Mouse (Mus musculus) granulocyte monocyte progenitor cell, adult 5-6 weeks (primary cell): Measurements from ENCODE around the gene Pard3. TPM values are rescaled to one million over a fixed set of nuclear protein-coding genes. Genes with fewer than 3 reads are reported as not detected.

ENCODE experiments used
- ATAC-seq: replicated peaks from 2 replicates; pipeline ENCODE4 v1.8.0; 2016; ENCODE audit warnings: mild to moderate bottlenecking, moderate TSS enrichment, inconsistent platforms; ENCODE audit not compliant: poor library complexity, severe bottlenecking
- total RNA-seq, 2 experiments: library from RNA; stranded (forward) in 1 of 2; stranded (reverse) in 1 of 2; fragments of 200-712, 200-1000 nt in 1 of 2; fragments of >200 nt in 1 of 2; fragmentation: Nextera tagmentation in 1 of 2; gene quantifications; 2 replicates each; pipeline ENCODE4 v1.2.3; 2014 to 2017

Gene Pard3
- total RNA-seq, 2 experiments from 2014 or later, result not detected

- no peak for ATAC-seq
Observed at GRCm38 (mm10) chr8:127450954-127451668, 387.4 kb downstream of the Pard3 start.

- ATAC-seq, result no peak
Observed at GRCm38 (mm10) chr8:127452364-127452763, 388.7 kb downstream of the Pard3 start.

GRCm38 (mm10) chr8:127457901-127458300, 394.2 kb downstream of the Pard3 start:
- ATAC-seq, result no peak

GRCm38 (mm10) chr8:127461173-127461572, 397.5 kb downstream of the Pard3 start:
- no peak for ATAC-seq

- ATAC-seq, result no peak
Observed at GRCm38 (mm10) chr8:127462378-127462935, 398.8 kb downstream of the Pard3 start.

- no peak for ATAC-seq
Observed at GRCm38 (mm10) chr8:127464300-127464699, 400.6 kb downstream of the Pard3 start.

GRCm38 (mm10) chr8:127472204-127472603, 408.5 kb downstream of the Pard3 start:
- no peak for ATAC-seq

GRCm38 (mm10) chr8:127480003-127480402, 416.3 kb downstream of the Pard3 start:
- ATAC-seq, result no peak

- ATAC-seq, result no peak
Observed at GRCm38 (mm10) chr8:127485618-127486017, 421.9 kb downstream of the Pard3 start.

GRCm38 (mm10) chr8:127491963-127492362, 428.3 kb downstream of the Pard3 start:
- ATAC-seq, result no peak

- ATAC-seq, result 0 out of 2 replicates have a peak, but pooled peaks have one; percentile 21
Observed at GRCm38 (mm10) chr8:127495226-127495780, 431.6 kb downstream of the Pard3 start.

- ATAC-seq, result no peak
Observed at GRCm38 (mm10) chr8:127498997-127499719, 435.5 kb downstream of the Pard3 start.

GRCm38 (mm10) chr8:127499720-127500114, 436.0 kb downstream of the Pard3 start:
- peak; percentile 42 for ATAC-seq

GRCm38 (mm10) chr8:127500206-127500605, 436.5 kb downstream of the Pard3 start:
- ATAC-seq, result peak; percentile 87

- ATAC-seq, result 0 out of 2 replicates have a peak, but pooled peaks have one; percentile 14
Observed at GRCm38 (mm10) chr8:127501756-127502155, 438.1 kb downstream of the Pard3 start.

GRCm38 (mm10) chr8:127505286-127505685, 441.6 kb downstream of the Pard3 start:
- ATAC-seq, result no peak

GRCm38 (mm10) chr8:127506336-127506735, 442.6 kb downstream of the Pard3 start:
- peak; percentile 86 for ATAC-seq

GRCm38 (mm10) chr8:127511341-127511740, 447.6 kb downstream of the Pard3 start:
- no peak for ATAC-seq

- ATAC-seq, result no peak
Observed at GRCm38 (mm10) chr8:127512001-127512573, 448.4 kb downstream of the Pard3 start.

GRCm38 (mm10) chr8:127512580-127512979, 448.9 kb downstream of the Pard3 start:
- ATAC-seq, result no peak
